Mouse (Mus musculus) heart, postnatal 0 days (tissue): ENCODE measurements around the gene Zcchc24.

Source experiments
- CTCF ChIP-seq: IDR thresholded peaks from 2 replicates; pipeline ENCODE4 v1.5.1; 2016; ENCODE audit warnings: antibody characterized with exemption, control low read depth, low read depth
- EP300 ChIP-seq: IDR thresholded peaks from 2 replicates; pipeline ENCODE4 v1.6.1; 2016; ENCODE audit warnings: antibody characterized with exemption, low read depth

DNA sequence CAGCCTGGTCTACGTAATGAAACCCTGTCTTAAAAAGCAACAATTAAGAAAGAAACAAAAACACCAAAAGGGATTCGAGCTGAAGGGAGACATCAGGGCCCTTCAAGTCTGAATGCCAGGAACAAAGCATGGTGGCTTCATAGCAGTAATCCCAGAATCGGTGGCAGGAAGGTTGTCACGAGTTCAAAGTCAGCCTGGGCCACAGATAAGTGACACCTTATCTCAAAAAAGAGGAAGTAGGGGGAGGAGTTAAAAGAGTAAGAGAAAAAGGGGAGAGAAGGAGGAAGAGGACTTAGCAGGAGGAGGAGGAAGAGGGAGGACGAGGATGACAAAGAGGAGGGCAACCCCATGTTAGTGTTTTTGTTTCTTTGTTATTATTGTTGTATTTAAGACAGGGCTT lies 19.4 kb upstream of the Zcchc24 start:
- TF ChIP-seq CTCF: no peak
- TF ChIP-seq EP300: no peak
